Mouse (Mus musculus) fat pad, adult 2 months (tissue): ENCODE measurements at regions not wholly inside any gene's neighbourhood (a gene's known extent, or its start where the extent isn't known, plus 50 kb on each side); places are given as distances from the start of the nearest gene placed in this dataset.

Experiments used
- DNase-seq: peaks from one replicate; pipeline ENCODE4 v3.0.0-alpha.2; 2011; ENCODE audit warnings: low read depth, low spot score; ENCODE audit errors: extremely low read depth

GRCm38 (mm10) chr2:169360272-169360671 lies 227.3 kb downstream of the Gm11011 start:
- DNase-seq, result no peak

GRCm38 (mm10) chr2:169357400-169357799 lies 230.1 kb downstream of the Gm11011 start:
- no peak for DNase-seq

GRCm38 (mm10) chr2:169351547-169351946 lies 236.0 kb downstream of the Gm11011 start:
- DNase-seq, result no peak

GRCm38 (mm10) chr2:169346107-169346506 lies 241.4 kb downstream of the Gm11011 start:
- DNase-seq, result no peak

GRCm38 (mm10) chr2:169319521-169319920 lies 268.0 kb downstream of the Gm11011 start:
- DNase-seq, result no peak

- no peak for DNase-seq
These were observed 273.1 kb downstream of the Gm11011 start for GRCm38 (mm10) chr2:169314396-169314930.

- no peak for DNase-seq
These were observed 275.7 kb downstream of the Gm11011 start for GRCm38 (mm10) chr2:169311821-169312220.

GRCm38 (mm10) chr2:169311356-169311755 lies 276.2 kb downstream of the Gm11011 start:
- no peak for DNase-seq

- no peak for DNase-seq
These were observed 283.2 kb downstream of the Gm11011 start for GRCm38 (mm10) chr2:169304360-169304759.

- no peak for DNase-seq
These were observed 286.6 kb downstream of the Gm11011 start for GRCm38 (mm10) chr2:169300966-169301365.

GRCm38 (mm10) chr2:169300411-169300810 lies 287.1 kb downstream of the Gm11011 start:
- no peak for DNase-seq

GRCm38 (mm10) chr2:169297841-169298627 lies 289.5 kb downstream of the Gm11011 start:
- no peak for DNase-seq

GRCm38 (mm10) chr2:169297226-169297625 lies 290.3 kb downstream of the Gm11011 start:
- DNase-seq, result no peak

- DNase-seq, result no peak
These were observed 294.2 kb downstream of the Gm11011 start for GRCm38 (mm10) chr2:169293351-169293750.

GRCm38 (mm10) chr2:169288891-169289605 lies 298.5 kb downstream of the Gm11011 start:
- no peak for DNase-seq

- no peak for DNase-seq
These were observed 300.8 kb downstream of the Gm11011 start for GRCm38 (mm10) chr2:169286701-169287100.

GRCm38 (mm10) chr2:169282508-169283117 lies 304.9 kb downstream of the Gm11011 start:
- DNase-seq, result no peak

GRCm38 (mm10) chr2:169275371-169275770 lies 312.2 kb downstream of the Gm11011 start:
- DNase-seq, result no peak

- no peak for DNase-seq
These were observed 313.4 kb downstream of the Gm11011 start for GRCm38 (mm10) chr2:169274101-169274500.

GRCm38 (mm10) chr2:169272622-169273021 lies 314.9 kb downstream of the Gm11011 start:
- no peak for DNase-seq

GRCm38 (mm10) chr2:169272018-169272417 lies 315.5 kb downstream of the Gm11011 start:
- DNase-seq, result no peak

- no peak for DNase-seq
These were observed 305.2 kb upstream of the Zfp64 start for GRCm38 (mm10) chr2:169260636-169261035.
